Mouse (Mus musculus): ENCODE results near the gene Zfp174.
"Not testable (repeated sequence)": the region's sequence is repeated elsewhere in the genome, so short reads cannot be mapped to it uniquely, and the experiment has no call there.

Zfp174 gene

DNA sequence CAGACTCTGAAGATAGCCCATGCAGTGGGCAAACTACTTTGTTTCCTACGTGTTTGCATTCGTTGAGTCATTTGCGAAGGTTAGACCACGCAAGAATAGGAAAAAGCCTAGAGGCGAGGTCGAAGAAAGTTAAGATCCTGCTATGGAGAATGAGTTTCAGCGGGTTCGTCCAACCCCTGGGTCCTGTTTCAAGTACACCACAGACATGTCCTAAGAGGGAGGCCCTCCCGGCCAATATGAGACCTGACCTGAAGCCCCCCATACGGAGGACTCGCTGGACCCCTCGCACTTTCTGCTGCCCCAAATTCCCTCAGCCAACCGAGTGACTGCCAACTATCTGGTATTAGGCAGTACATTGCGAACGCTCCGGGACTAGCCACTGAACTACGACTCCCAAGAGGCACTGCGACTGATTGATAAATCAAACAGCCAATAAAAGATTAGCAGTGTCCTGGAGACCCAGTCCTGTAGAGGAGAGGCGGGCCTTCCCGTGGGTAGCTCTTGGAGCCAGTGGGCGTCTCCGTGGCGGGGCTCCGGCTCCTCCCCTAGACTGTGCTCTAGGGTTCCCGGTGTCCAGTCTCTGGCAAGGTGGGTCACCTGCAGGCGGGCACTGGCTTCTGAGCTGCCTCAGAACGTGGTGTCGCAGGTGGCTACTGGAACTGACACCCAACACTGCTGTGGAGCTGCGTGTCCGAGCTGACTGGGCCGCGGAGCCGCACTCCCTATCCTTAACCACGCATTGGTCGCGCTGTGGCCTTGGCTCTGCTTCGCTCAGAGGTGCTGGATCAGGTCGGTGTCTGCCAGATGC, at the start of gene Zfp174:
Gene Zfp174, plus strand, starts transcription at position 558 of the 808 bp plus-strand sequence.
- peak; percentile 97 for DNase-seq (ENCODE audit: low spot score)

DNA sequence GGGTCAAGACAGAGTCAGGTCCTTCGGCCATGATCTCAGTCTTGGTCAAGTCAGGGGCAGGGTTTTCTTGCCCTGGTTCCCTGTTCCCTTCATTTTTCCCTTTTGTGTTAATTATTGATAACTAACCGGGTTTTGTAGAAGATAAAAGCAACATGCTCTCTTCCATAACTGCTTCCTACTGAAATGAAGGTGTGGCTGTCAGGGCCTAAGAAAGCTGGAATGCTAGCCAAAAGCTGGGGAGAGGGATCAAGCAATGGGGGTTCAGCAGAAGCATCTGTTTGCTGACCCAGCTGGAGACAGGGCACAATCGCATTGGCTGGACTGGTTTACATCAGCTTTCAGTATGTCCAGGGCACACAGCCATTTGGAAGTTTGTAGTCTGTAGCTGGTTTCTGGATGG, 38.9 kb upstream of the Zfp174 start:
- no peak for DNase-seq (ENCODE audit: low spot score)

DNA sequence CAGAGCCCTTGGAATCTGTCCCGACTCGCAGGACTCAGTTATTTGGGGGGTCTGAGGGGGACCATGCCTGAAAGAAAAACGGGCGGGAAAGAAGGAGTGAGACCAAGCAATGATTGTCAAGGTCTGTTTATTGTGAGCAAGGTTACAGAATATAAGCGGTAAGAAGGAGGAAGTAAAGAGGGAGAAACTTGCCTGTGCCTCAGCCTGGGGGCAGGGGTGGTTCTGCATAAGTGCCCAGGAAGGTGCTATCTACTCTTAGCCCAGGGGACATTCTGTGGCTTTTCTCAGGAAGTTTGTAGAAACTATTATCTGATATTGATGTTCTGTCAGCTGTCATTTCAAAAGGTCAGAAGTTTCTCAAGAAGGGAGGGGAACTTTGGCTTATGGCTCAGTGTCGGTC, 32.4 kb upstream of the Zfp174 start:
- DNase-seq (ENCODE audit: low spot score) = not testable (repeated sequence)

DNA sequence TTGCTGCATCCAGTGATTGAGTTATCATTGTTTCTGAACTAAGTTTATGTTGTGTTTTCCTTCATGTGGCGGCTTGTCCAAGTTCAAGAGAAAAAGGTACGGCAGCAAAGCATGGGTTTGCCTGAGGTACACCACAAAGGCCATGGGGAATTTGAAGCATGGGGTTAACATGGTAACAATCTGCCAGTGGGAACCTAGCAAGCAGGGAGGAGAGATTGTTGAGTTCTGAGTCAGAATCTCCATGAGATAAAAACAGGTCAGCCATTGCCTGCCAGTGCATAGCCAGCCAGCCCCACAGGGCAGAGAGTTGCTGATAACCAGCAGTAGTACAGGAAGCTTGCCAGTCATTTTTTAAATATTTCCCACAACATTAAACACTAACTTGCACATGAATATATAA, 26.9 kb upstream of the Zfp174 start:
- DNase-seq (ENCODE audit: low spot score) = no peak

DNA sequence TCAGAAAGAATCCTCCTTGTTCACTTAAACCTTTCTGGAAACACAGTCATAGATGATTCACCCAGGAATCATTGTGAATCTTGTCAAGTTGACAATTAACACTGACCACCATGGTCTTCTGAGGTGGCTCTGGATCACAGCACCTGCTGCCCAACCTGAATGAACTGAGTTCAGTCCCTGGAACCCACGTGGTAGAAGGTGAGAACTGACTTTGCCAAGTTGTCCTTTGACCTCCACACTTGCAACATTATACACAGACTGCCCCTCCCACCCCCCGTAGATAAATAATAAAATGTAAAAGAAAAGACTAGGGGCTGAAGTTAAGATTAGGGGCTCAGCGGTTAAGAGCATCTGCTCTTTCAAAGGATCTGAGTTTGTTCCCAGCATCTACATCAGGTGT, 19.0 kb upstream of the Zfp174 start:
- no peak for DNase-seq (ENCODE audit: low spot score)

DNA sequence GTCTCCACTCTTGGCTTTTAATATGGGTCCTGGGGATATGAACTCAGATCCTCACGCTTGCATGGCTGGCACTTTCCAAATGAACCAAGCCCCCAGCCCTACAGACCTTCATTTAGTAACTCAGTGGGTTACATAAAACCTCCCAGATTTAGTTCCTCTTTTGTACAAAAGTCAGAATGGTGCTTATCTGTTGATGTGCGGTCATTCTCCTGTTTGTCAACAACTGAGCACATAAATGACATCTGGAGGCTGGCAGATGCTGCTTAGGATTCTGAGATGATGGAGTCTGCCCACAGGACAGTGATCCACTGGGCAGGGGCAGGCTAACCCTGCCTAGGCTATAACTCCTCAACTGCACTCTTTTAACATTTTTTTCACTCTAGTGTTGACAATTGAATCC, 17.3 kb upstream of the Zfp174 start:
- no peak for DNase-seq (ENCODE audit: low spot score)

- no peak for DNase-seq (ENCODE audit: low spot score)
Measured at GRCm38 (mm10) chr16:3830588-3831109, 16.4 kb upstream of the Zfp174 start, which contains the start of gene Olfr15. Gene Olfr15 (plus strand): TSS chr16:3830878.

DNA sequence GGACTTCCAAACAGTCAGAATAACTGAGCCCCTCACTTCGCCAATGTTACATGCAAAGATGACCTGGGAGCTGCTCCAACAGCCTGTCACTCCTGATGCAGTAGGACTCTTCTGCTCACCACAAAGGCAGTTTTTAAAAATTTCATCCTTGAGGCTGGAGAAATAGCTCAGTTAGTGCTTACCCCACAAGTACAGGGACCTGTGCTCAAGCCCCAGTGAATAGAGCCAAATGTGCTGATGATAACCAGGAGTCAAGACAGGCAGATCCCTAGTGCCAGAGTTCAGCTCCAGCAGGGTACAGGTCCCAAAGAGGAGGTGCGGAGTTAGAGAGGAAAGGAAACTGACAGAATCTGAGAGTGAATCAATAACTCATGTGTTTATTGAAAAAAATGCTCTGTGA, 11.6 kb upstream of the Zfp174 start:
- no peak for DNase-seq (ENCODE audit: low spot score)

- DNase-seq (ENCODE audit: low spot score) = no peak
Measured at GRCm38 (mm10) chr16:3839157-3839885, 7.7 kb upstream of the Zfp174 start.

GRCm38 (mm10) chr16:3842989-3843388, 4.1 kb upstream of the Zfp174 start:
- DNase-seq (ENCODE audit: low spot score) = no peak

DNA sequence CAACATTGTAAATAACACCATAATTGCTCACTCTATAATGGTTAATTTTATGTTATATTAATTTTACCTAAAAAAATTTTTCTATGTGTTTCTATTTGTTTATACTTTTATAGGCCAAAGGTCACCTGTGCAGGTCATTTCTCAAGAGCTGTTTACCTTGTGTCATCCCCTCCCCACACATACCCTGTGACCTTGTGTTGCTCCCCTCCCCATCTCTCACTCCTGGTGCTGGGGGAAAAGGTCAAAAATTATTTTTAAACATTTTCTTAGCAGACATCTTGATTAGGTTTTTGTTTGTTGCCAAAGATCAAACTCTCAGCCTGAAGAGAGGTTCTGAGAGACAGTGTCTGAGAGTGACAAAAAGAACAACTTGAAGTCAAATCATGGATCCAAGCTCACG, 3.3 kb upstream of the Zfp174 start:
- DNase-seq (ENCODE audit: low spot score) = no peak

- DNase-seq (ENCODE audit: low spot score) = no peak
Measured at GRCm38 (mm10) chr16:3847871-3848270, 803 bp downstream of the Zfp174 start.

GRCm38 (mm10) chr16:3848416-3848815, 1.3 kb downstream of the Zfp174 start:
- DNase-seq (ENCODE audit: low spot score) = no peak

DNA sequence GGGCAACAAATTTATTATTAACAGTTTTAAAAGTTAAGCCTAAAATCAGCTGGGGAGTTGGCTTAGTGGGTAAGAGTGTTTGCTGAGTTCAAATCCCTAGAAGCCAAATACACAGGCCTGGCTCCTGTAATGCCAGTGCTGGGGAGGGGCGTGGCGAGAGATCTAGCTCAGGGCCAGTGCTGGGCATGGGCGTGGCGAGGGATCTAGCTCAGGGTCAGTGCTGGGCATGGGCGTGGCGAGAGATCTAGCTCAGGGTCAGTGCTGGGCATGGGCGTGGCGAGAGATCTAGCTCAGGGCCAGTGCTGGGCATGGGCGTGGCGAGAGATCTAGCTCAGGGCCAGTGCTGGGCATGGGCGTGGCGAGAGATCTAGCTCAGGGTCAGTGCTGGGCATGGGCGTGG, 4.2 kb downstream of the Zfp174 start:
- not testable (repeated sequence) for DNase-seq (ENCODE audit: low spot score)

- no peak for DNase-seq (ENCODE audit: low spot score)
Measured at GRCm38 (mm10) chr16:3852586-3852985, 5.5 kb downstream of the Zfp174 start.

DNA sequence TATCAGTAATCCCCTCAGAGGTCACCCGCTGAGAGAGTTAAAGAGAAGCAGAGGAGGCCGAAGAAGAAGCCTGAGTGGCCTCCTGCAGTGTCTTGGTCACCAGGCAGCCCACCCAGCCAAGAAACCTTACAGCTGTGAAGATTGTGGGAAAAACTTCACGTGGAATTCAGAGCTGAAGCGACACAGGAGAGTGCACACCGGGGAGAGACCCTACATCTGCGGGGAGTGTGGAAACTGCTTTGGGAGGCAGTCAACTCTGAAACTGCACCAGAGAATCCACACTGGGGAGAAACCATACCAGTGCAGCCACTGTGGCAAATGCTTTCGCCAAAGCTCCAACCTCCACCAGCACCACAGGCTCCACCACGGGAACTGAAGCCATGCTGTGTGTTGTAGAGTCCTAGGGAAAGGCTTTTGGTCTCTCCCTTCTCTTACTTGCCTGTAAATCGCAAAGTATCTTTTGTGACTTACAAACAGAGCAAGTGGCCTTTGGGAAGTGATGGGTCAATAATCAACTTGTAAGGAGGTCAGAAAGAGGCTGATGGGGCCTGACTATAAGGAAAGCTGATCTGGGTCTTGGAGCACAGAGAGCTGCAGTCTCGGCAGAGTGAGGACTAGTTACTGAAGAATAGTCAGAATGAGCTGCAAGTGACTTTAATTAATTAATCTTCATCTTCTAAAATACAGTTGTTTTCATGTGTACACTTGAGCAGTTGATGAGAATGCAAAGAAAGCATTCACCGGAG, 7.5 kb downstream of the Zfp174 start:
- no peak for DNase-seq (ENCODE audit: low spot score)

DNA sequence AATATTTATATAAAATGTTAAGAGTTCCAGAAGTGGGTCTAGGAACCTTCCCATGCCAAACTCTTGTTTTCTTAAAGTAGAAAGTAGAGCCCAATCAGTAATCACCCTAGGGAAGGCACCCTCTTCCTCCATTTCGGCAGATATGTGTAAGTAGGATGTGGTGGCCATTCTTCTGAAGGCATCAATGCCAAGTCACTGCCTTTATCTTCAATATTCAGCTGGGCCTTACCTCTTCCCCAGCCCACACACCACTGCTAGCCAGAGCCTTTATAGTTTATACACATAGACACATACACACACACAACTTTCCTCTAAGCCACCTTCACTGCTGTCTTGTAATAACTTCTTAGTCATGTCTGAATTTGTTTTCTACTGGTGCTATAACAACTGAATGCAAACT, 8.7 kb downstream of the Zfp174 start:
- no peak for DNase-seq (ENCODE audit: low spot score)

DNA sequence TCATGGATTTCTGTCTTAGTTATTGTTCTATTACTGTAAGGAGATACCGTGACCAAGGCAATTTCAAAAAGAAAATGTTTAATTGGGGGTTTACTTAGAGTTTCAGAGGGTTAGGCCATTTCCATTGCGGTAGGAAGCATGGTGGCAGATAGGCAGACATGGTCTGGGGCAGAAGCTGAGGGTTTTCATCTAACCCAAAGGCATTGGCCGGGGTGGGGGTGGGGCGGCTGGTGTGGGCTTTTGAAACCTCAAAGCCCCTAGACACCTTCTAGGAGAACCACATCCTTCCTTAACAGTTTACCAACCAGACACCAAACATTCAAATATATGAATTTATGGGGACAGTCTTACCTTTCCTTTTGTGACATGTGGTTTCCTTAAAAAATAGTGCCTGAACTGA, 12.2 kb downstream of the Zfp174 start:
- DNase-seq (ENCODE audit: low spot score) = no peak

- no peak for DNase-seq (ENCODE audit: low spot score)
Measured at GRCm38 (mm10) chr16:3871815-3872214, 24.7 kb downstream of the Zfp174 start.

- peak; percentile 36 for DNase-seq (ENCODE audit: low spot score)
Measured at GRCm38 (mm10) chr16:3872216-3873047, 25.4 kb downstream of the Zfp174 start, which contains the start of gene Naa60. Gene Naa60 (plus strand): TSS chr16:3872375.

- no peak for DNase-seq (ENCODE audit: low spot score)
Measured at GRCm38 (mm10) chr16:3876346-3876745, 29.3 kb downstream of the Zfp174 start.

Data from layer of hippocampus, adult 9-10 months (tissue).